Mouse (Mus musculus) liver, embryonic 13.5 days (tissue): ENCODE results near the gene Siah3. TPM values are rescaled to one million over a fixed set of nuclear protein-coding genes. Genes with fewer than 3 reads are reported as not detected.

ENCODE experiments used
- ATAC-seq: fragments of 200-750 bp; cut with Nextera tagmentation; 2 replicates; pipeline ENCODE4 v1.8.0; 2017; ENCODE audit warnings: low read depth, mild to moderate bottlenecking, moderate number of reproducible peaks, moderate library complexity
- DNase-seq: peaks from one replicate; pipeline ENCODE4 v3.0.0; 2022
- H3K27ac ChIP-seq: fragments of 300-500 bp; sonication (generic); 2 replicates; pipeline ENCODE4 v1.5.1; 2015; ENCODE audit warnings: moderate library complexity, mild to moderate bottlenecking, inconsistent platforms
- H3K27me3 ChIP-seq: fragments of 300-500 bp; sonication (generic); 2 replicates; pipeline ENCODE4 v1.6.1; 2015; ENCODE audit warnings: mild to moderate bottlenecking, inconsistent platforms
- H3K36me3 ChIP-seq: fragments of 300-500 bp; sonication (generic); 2 replicates; pipeline ENCODE4 v1.6.1; 2015; ENCODE audit warnings: mild to moderate bottlenecking, inconsistent platforms
- H3K4me1 ChIP-seq: fragments of 300-500 bp; sonication (generic); replicated peaks from 2 replicates; pipeline ENCODE4 v1.6.1; 2015; ENCODE audit warnings: inconsistent platforms
- H3K4me2 ChIP-seq: fragments of 300-500 bp; sonication (generic); 2 replicates; pipeline ENCODE4 v1.6.1; 2015; ENCODE audit warnings: inconsistent platforms, mild to moderate bottlenecking, moderate library complexity
- H3K4me3 ChIP-seq: fragments of 300-500 bp; sonication (generic); replicated peaks from 2 replicates; pipeline ENCODE4 v1.5.1; 2015; ENCODE audit warnings: mild to moderate bottlenecking, inconsistent platforms
- H3K9ac ChIP-seq: fragments of 300-500 bp; sonication (generic); 2 replicates; pipeline ENCODE4 v1.6.1; 2015; ENCODE audit warnings: mild to moderate bottlenecking, inconsistent platforms
- H3K9me3 ChIP-seq: fragments of 300-500 bp; sonication (generic); replicated peaks from 2 replicates; pipeline ENCODE4 v1.6.1; 2016; ENCODE audit warnings: inconsistent platforms
- WGBS: fragments of 180-500 bp; shearing (Covaris S2); methylation state at CpG from one replicate; pipeline ENCODE4 v1.1.7; 2015; ENCODE audit not compliant: insufficient replicate concordance; 5-methylcytosine and 5-hydroxymethylcytosine counted together
- polyA plus RNA-seq: library from polyadenylated mRNA; unstranded; fragments of >200 nt; fragmentation: Nextera tagmentation; extraction: Ambion mirVana; gene quantifications from 2 replicates; pipeline ENCODE4 v1.2.1, GENCODE M21; 2015

The Siah3 gene
- polyA plus RNA-seq, 1 experiment from 2014 or later, result 0.06 TPM

DNA sequence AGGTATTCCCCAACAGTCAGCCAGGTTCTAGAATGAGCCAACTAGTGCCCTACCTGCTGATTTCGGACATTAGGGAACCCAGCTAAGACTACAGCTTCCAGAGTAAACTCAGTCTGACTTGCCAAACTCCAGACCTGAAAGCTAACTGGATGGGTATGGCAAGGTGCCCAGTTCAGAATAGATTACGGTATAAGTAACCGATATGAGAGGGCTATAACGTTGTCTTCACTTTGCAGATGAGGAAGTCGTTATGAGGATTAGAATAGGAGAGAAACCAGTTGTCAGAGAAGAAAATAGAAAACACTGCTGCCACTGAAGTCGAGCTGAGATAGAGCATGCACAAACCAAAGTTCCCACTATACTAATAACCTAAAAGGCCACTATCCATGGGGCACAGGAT, 123.2 kb downstream of the Siah3 start:
- WGBS, result 61% methylated on average over 6 of the region's 6 CpGs
- Histone ChIP-seq H3K36me3 (no peaks in the 10 kb centered on the region), H3K27ac (no peak overlapping the region), H3K4me2 (no peak overlapping the region), H3K4me1 (no peaks in the 10 kb centered on the region), H3K9ac (no peak overlapping the region), H3K9me3 (no peaks in the 10 kb centered on the region), H3K4me3 (no peak overlapping the region), H3K27me3 (no peaks in the 10 kb centered on the region)
- DNase-seq (no peak), ATAC-seq (no peak)

Other genes with a start within 250 kb of the Siah3 start
- gene Cpb2, start 213.7 kb upstream of the Siah3 start, polyA plus RNA-seq, result 68.2 and 89.7 TPM in 2 replicates
- gene Zc3h13, start 171.6 kb upstream of the Siah3 start, polyA plus RNA-seq, result 14.6 and 15.5 TPM in 2 replicates
- gene Spert, start 137.1 kb downstream of the Siah3 start, polyA plus RNA-seq, result not detected in 2 replicates
- gene Erich6b, start 186.3 kb downstream of the Siah3 start, polyA plus RNA-seq, result not detected in 2 replicates